Mouse (Mus musculus) small intestine, adult 2 months (tissue): Measurements from ENCODE around the gene Evl. TPM values are rescaled to one million over a fixed set of nuclear protein-coding genes. Genes with fewer than 3 reads are reported as not detected.

Experiments used
- H3K27ac ChIP-seq: fragments of 200-500 bp; 2 replicates; pipeline ENCODE4 v1.5.1; 2012; ENCODE audit warnings: low read depth, low read length, control low read depth, inconsistent platforms; ENCODE audit not compliant: insufficient read depth
- H3K27me3 ChIP-seq: fragments of 200-500 bp; 2 replicates; pipeline ENCODE4 v1.6.1; 2012; ENCODE audit warnings: mild to moderate bottlenecking, moderate library complexity, low read length, inconsistent platforms; ENCODE audit not compliant: control insufficient read depth, insufficient read depth
- H3K36me3 ChIP-seq: fragments of 200-500 bp; 2 replicates; pipeline ENCODE4 v1.6.1; 2012; ENCODE audit warnings: mild to moderate bottlenecking, low read length, control low read depth, inconsistent platforms; ENCODE audit not compliant: control insufficient read depth, insufficient read depth
- H3K4me1 ChIP-seq: fragments of 200-500 bp; 2 replicates; pipeline ENCODE4 v1.6.1; 2012; ENCODE audit warnings: low read length, inconsistent platforms, mixed read lengths; ENCODE audit not compliant: control insufficient read depth, insufficient read depth, insufficient read length
- H3K4me3 ChIP-seq: fragments of 200-500 bp; 2 replicates; pipeline ENCODE4 v1.5.1; 2012; ENCODE audit warnings: low read depth, mild to moderate bottlenecking, control low read depth, inconsistent platforms, low read length, moderate library complexity
- CTCF ChIP-seq: fragments of 200-500 bp; IDR thresholded peaks from 2 replicates; pipeline ENCODE4 v1.5.1; 2012; ENCODE audit warnings: low read depth, mild to moderate bottlenecking, control low read depth, inconsistent platforms, low read length, moderate library complexity, mixed read lengths; ENCODE audit not compliant: insufficient replicate concordance, insufficient read length; ENCODE audit errors: extremely low read depth
- POLR2A ChIP-seq: fragments of 200-500 bp; IDR thresholded peaks from 2 replicates; pipeline ENCODE4 v1.6.1; 2012; ENCODE audit warnings: low read depth, mild to moderate bottlenecking, control low read depth, inconsistent platforms, low read length, moderate library complexity
- WGBS: fragments of 180-500 bp; shearing (Covaris S2); methylation state at CpG from one replicate; pipeline ENCODE4 v1.1.7; 2018; 5-methylcytosine and 5-hydroxymethylcytosine counted together
- polyA plus RNA-seq: library from polyadenylated mRNA; depleted of rRNA; stranded (reverse); fragments of >200 nt; gene quantifications from 2 replicates; pipeline ENCODE4 v1.2.3, GENCODE M21; 2012

Gene Evl
- polyA plus RNA-seq, 1 experiment, result 22.7 TPM

- TF ChIP-seq CTCF (no peak), POLR2A (no peak)
- H3K4me1 ChIP-seq, result no peaks in the 10 kb centered on the region
- H3K27ac ChIP-seq, result no peak overlapping the region
- H3K36me3 ChIP-seq, result no peaks in the 10 kb centered on the region
- no peaks in the 10 kb centered on the region for H3K27me3 ChIP-seq
- WGBS, result 82% methylated on average over 3 of the region's 3 CpGs
- no peak overlapping the region for H3K4me3 ChIP-seq
Observed at GRCm38 (mm10) chr12:108609446-108609845, 54.9 kb downstream of the Evl start.

GRCm38 (mm10) chr12:108610255-108610654, 55.7 kb downstream of the Evl start:
- Histone ChIP-seq H3K36me3 (no peaks in the 10 kb centered on the region), H3K27me3 (no peaks in the 10 kb centered on the region), H3K27ac (no peak overlapping the region), H3K4me3 (no peak overlapping the region), H3K4me1 (no peaks in the 10 kb centered on the region)
- TF ChIP-seq POLR2A, result no peak
- no peak for TF ChIP-seq CTCF
- 78% methylated on average over 4 of the region's 4 CpGs for WGBS

GRCm38 (mm10) chr12:108613081-108613480, 58.6 kb downstream of the Evl start:
- TF ChIP-seq CTCF (peak; percentile 84; the same call in 1 of the 2 replicates), POLR2A (no peak)

GRCm38 (mm10) chr12:108617511-108617910, 63.0 kb downstream of the Evl start:
- no peaks in the 10 kb centered on the region for H3K27me3 ChIP-seq

More at GRCm38 (mm10) chr12:108613081-108613480, 58.6 kb downstream of the Evl start:
- Histone ChIP-seq H3K27ac (no peak overlapping the region), H3K36me3 (no peaks in the 10 kb centered on the region), H3K4me3 (no peak overlapping the region), H3K4me1 (no peaks in the 10 kb centered on the region), H3K27me3 (no peaks in the 10 kb centered on the region)
- WGBS, result 17% methylated on average over 3 of the region's 3 CpGs

GRCm38 (mm10) chr12:108619853-108620416, 65.4 kb downstream of the Evl start:
- Histone ChIP-seq H3K36me3 (no peaks in the 10 kb centered on the region), H3K4me3 (no peak overlapping the region), H3K27ac (no peak overlapping the region), H3K4me1 (peaks cover 15% of the 10 kb centered on the region; the same call in 1 of the 2 replicates), H3K27me3 (no peaks in the 10 kb centered on the region)
- TF ChIP-seq CTCF (no peak), POLR2A (no peak)
- WGBS, result 94% methylated on average over 7 of the region's 7 CpGs

More at GRCm38 (mm10) chr12:108617511-108617910, 63.0 kb downstream of the Evl start:
- peaks cover 4% of the 10 kb centered on the region; the same call in 1 of the 2 replicates for H3K4me1 ChIP-seq
- 74% methylated on average over 7 of the region's 7 CpGs for WGBS
- no peak for TF ChIP-seq POLR2A
- H3K36me3 ChIP-seq, result no peaks in the 10 kb centered on the region
- no peak overlapping the region for H3K27ac ChIP-seq
- no peak overlapping the region for H3K4me3 ChIP-seq

GRCm38 (mm10) chr12:108622406-108622805, 67.9 kb downstream of the Evl start:
- Histone ChIP-seq H3K27ac (peak overlapping the region; percentile 85), H3K4me1 (peaks cover 15% of the 10 kb centered on the region; the same call in 1 of the 2 replicates), H3K4me3 (no peak overlapping the region), H3K36me3 (no peaks in the 10 kb centered on the region), H3K27me3 (no peaks in the 10 kb centered on the region)
- WGBS, result 27% methylated on average over 5 of the region's 5 CpGs
- no peak for TF ChIP-seq CTCF
- TF ChIP-seq POLR2A, result no peak

GRCm38 (mm10) chr12:108629556-108629955, 75.0 kb downstream of the Evl start:
- no peak overlapping the region for H3K4me3 ChIP-seq
- H3K4me1 ChIP-seq, result peaks cover 18% of the 10 kb centered on the region
- H3K27ac ChIP-seq, result no peak overlapping the region
- H3K36me3 ChIP-seq, result no peaks in the 10 kb centered on the region
- TF ChIP-seq CTCF (no peak), POLR2A (no peak)
- H3K27me3 ChIP-seq, result no peaks in the 10 kb centered on the region
- 83% methylated on average over 1 of the region's 1 CpGs for WGBS
